26 mouse cellular contexts compared by ENCODE assay signal in the genomic region with DNA sequence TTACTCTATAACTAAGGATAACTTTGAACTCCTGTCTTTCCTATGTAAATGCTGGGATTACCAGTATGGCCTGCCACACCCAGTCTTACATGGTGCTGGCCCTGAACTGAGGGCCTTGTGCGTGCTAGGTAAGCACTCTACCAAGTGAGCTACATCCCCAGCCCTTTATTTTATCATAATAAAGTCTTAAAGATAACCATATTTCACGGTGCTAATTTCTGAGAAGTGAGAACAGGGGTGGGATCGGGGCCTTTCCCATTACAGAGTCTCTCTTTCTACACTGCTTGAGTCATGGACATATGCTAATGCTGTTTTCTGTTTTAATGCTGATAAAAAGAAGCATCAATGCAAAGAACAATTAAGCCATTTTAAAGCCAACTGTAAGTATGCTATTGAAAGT. TPM values are rescaled to one million over a fixed set of nuclear protein-coding genes. Genes with fewer than 3 reads are reported as not detected.
DNase-seq lines count a peak whose midpoint lies in the region; ATAC-seq and TF ChIP-seq lines count a peak whose summit lies in the region.
"Had no signal": no experiment of that assay in that cellular context is flagged by ENCODE, and none has a peak within 500 bp of the region (broad histone marks: within the 10 kb centered on the region; RNA-seq: fewer than 3 reads in every experiment).

No protein-coding gene starts in this region.

- 0 out of 2 replicates have a peak overlapping the region, but pooled peaks have one; percentile 39 for H3K9ac ChIP-seq in CH12.LX (ENCODE audit: insufficient read depth, low read depth)
- no peak overlapping the region for H3K9ac ChIP-seq in liver, embryonic 16.5 days (ENCODE audit: low read depth, low read length)
- H3K9ac ChIP-seq: embryonic facial prominence, embryonic 15.5 days; limb, embryonic 12.5 days; lung, embryonic 14.5 days; neural tube, embryonic 15.5 days; stomach, embryonic 15.5 days had no signal

- H3K27ac ChIP-seq in CH12.LX (ENCODE audit: insufficient read depth, low read depth) = no peak overlapping the region
- H3K27ac ChIP-seq in liver, embryonic 16.5 days (ENCODE audit: low read length) = peak overlapping the region; percentile 78; the same call in 1 of the 2 replicates
- H3K27ac ChIP-seq: embryonic facial prominence, embryonic 15.5 days; forebrain, embryonic 10.5 days; hindbrain, postnatal 0 days; layer of hippocampus, adult 2 months; limb, embryonic 12.5 days; neural tube, embryonic 15.5 days; stomach, embryonic 15.5 days had no signal

- WGBS in liver, embryonic 16.5 days (ENCODE audit: insufficient replicate concordance) = 23% methylated on average over 3 of the region's 3 CpGs

- H3K4me2 ChIP-seq in CH12.LX (ENCODE audit: insufficient read depth, low read depth, poor library complexity, severe bottlenecking) = no peak overlapping the region; the same call in 1 of the 2 replicates
- peak overlapping the region; percentile 10; the same call in 1 of the 2 replicates for H3K4me2 ChIP-seq in liver, embryonic 16.5 days (ENCODE audit: low read depth, low read length)
- H3K4me2 ChIP-seq: embryonic facial prominence, embryonic 15.5 days; limb, embryonic 12.5 days; lung, embryonic 14.5 days; midbrain, embryonic 11.5 days; neural tube, embryonic 15.5 days; stomach, embryonic 15.5 days had no signal

- H3K27me3 ChIP-seq in CH12.LX (replicated peaks) (no peaks in the 10 kb centered on the region), G1E (ENCODE audit: insufficient read depth, low read length) (no peaks in the 10 kb centered on the region)
- H3K27me3 ChIP-seq in liver, embryonic 16.5 days (ENCODE audit: control insufficient read depth, insufficient read depth, low read depth, low read length) = no peaks in the 10 kb centered on the region
- H3K27me3 ChIP-seq: embryonic facial prominence, embryonic 15.5 days; limb, embryonic 12.5 days; neural tube, embryonic 15.5 days; stomach, embryonic 15.5 days had no signal

- peaks cover 9 to 50% of the 10 kb centered on the region in 2 experiments; a peak in 3 of 4 replicates for H3K4me1 ChIP-seq in CH12.LX (ENCODE audit: control insufficient read depth in 1 of 2, insufficient read depth in 2 of 2)
- H3K4me1 ChIP-seq in G1E (ENCODE audit: insufficient read depth, low read depth, low read length) = peaks cover 81% of the 10 kb centered on the region
- H3K4me1 ChIP-seq in liver, embryonic 16.5 days (ENCODE audit: control insufficient read depth, low read depth, low read length) = peaks cover 57% of the 10 kb centered on the region

- H3K4me3 ChIP-seq in CH12.LX (replicated peaks in 1 of 3; ENCODE audit: low read depth in 2 of 3, low read length in 2 of 3, poor library complexity in 1 of 3) = no peak overlapping the region
- no peak overlapping the region for H3K4me3 ChIP-seq in G1E (ENCODE audit: low read depth, low read length)
- H3K4me3 ChIP-seq in liver, embryonic 16.5 days (ENCODE audit: low read depth, low read length) = no peak overlapping the region
- H3K4me3 ChIP-seq: embryonic facial prominence, embryonic 15.5 days; forebrain, embryonic 10.5 days; layer of hippocampus, adult 2 months; limb, embryonic 12.5 days; neural tube, embryonic 15.5 days; stomach, embryonic 15.5 days had no signal

- DNase-seq in CH12.LX (ENCODE audit: extremely low read depth) (no peak), G1E (ENCODE audit: low spot score) (no peak), liver (peak; percentile 49)
- DNase-seq in adrenal gland, postnatal 4 days (ENCODE audit: low spot score in 2 of 2) = no peak
- DNase-seq: adrenal gland, adult 2 months; cerebellum, adult 8-10 months; kidney, adult 9 months; kidney, postnatal 25 days; lung, embryonic 14.5 days; lung, postnatal 36 days; thymus, adult 18-20 months; thymus, postnatal 36 days had no signal

- TF ChIP-seq CTCF in CH12.LX (conservative IDR thresholded peaks at IDR 0.05 in 1 of 2, IDR thresholded peaks at IDR 0.05 in 1 of 2; ENCODE audit: low read depth in 2 of 2, low read length in 2 of 2) = no peak
- TF ChIP-seq CTCF in G1E (IDR thresholded peaks at IDR 0.05; ENCODE audit: low read depth, low read length) = no peak

- in situ Hi-C loops in CH12.LX (cut with MboI; ENCODE audit: low pct_ligation_motif_present, low pct_unique_long_range_greater_than_20kb, low sequenced_read_pairs) = loop anchor here (10.0 kb wide), 1 partner anchor 64 kb away; no protein-coding TSS in a partner anchor

- peaks cover 41% of the 10 kb centered on the region for H3K79me2 ChIP-seq in CH12.LX (replicated peaks; ENCODE audit: control insufficient read depth, extremely low read depth, insufficient read depth, poor library complexity, severe bottlenecking)

- dilution Hi-C loops in CH12.LX (cut with MboI; ENCODE audit: extremely low pct_ligation_motif_present, extremely low pct_unique_long_range_greater_than_20kb, low sequenced_read_pairs) = no loop called here

- H3K36me3 ChIP-seq in CH12.LX (replicated peaks in 1 of 2; ENCODE audit: control insufficient read depth in 1 of 2, insufficient read depth in 1 of 2, low read length in 1 of 2) (peaks cover under 1 to 12% of the 10 kb centered on the region in 2 experiments), G1E (replicated peaks) (peaks cover 22% of the 10 kb centered on the region)
- H3K36me3 ChIP-seq in liver, embryonic 16.5 days (ENCODE audit: control insufficient read depth, insufficient read depth) = peaks cover under 1% of the 10 kb centered on the region; the same call in 1 of the 2 replicates

- 0 out of 2 replicates have a peak, but pooled peaks have one; percentile 18 for ATAC-seq in G1E (ENCODE audit: extremely low read depth, insufficient number of reproducible peaks, low FRiP score, poor library complexity, severe bottlenecking)
- peak; percentile 7; the same call in 1 of the 2 replicates for ATAC-seq in liver, embryonic 16.5 days (ENCODE audit: low read depth)
- ATAC-seq in monocyte, adult 5-6 weeks (replicated peaks; ENCODE audit: insufficient number of reproducible peaks, low FRiP score, low TSS enrichment, poor library complexity, severe bottlenecking) = no peak
- ATAC-seq in activated CD4-positive, CD25-positive, alpha-beta regulatory T cell, adult 4 months = no peak
- ATAC-seq: forebrain, embryonic 16.5 days; hindbrain, postnatal 0 days; intestine, embryonic 16.5 days had no signal

- TF ChIP-seq RAD21 in CH12.LX (IDR thresholded peaks at IDR 0.05; ENCODE audit: low read depth, low read length) = no peak

- no peaks in the 10 kb centered on the region for H3K9me3 ChIP-seq in CH12.LX (replicated peaks; ENCODE audit: low read length)
- no peaks in the 10 kb centered on the region for H3K9me3 ChIP-seq in G1E (replicated peaks)
- no peaks in the 10 kb centered on the region for H3K9me3 ChIP-seq in liver, embryonic 16.5 days (replicated peaks; ENCODE audit: control insufficient read depth, low read length)
- H3K9me3 ChIP-seq: embryonic facial prominence, embryonic 15.5 days; forebrain, embryonic 10.5 days; limb, embryonic 12.5 days; neural tube, embryonic 15.5 days; stomach, embryonic 15.5 days had no signal

- no peak for TF ChIP-seq EP300 in CH12.LX (IDR thresholded peaks at IDR 0.05; ENCODE audit: low read length)

- TF ChIP-seq POLR2A in CH12.LX (IDR thresholded peaks at IDR 0.05; ENCODE audit: low read depth, low read length) = no peak

TF ChIP-seq in CH12.LX, 34 proteins besides CTCF, POLR2A, EP300 and RAD21:
- no peak for TF ChIP-seq ETS1 (conservative IDR thresholded peaks at IDR 0.05; ENCODE audit: low read depth, low read length)
- peak; percentile 33; the same call in 1 of the 2 replicates for TF ChIP-seq IRF4 (IDR thresholded peaks at IDR 0.05; ENCODE audit: low read depth, low read length)

RNA-seq across cellular contexts. Expression of gene Pacs1, which starts 4.0 kb away (rescaled TPM):
- 10.7 and 14.4 TPM in 2 replicates for total RNA-seq in CH12.LX (2012; rRNA removed)
- 2.0 and 2.4 TPM in 2 replicates for total RNA-seq in CH12.LX (2014; rRNA removed)
- 8.9 and 10.1 TPM in 2 replicates for polyA plus RNA-seq in CH12.LX (2012; ENCODE audit: insufficient read length, low read depth)
- total RNA-seq in G1E (2014; fragmentation: Nextera tagmentation) = 49.8 and 53.3 TPM in 2 replicates
- 9.8 TPM in 2 replicates for total RNA-seq in G1E (2017)
- 39.0 and 50.6 TPM in 2 replicates for polyA plus RNA-seq in G1E (2012)
- 6.8 and 8.1 TPM in 2 replicates for polyA plus RNA-seq in liver, embryonic 16.5 days (2015; fragmentation: Nextera tagmentation; extraction: Ambion mirVana)
- total RNA-seq in monocyte, adult 5-6 weeks (2017) = 11.1 to 32.0 TPM (median 19.2 TPM) in 3 replicates
- total RNA-seq in adrenal gland, postnatal 4 days (2021) = 10 to 100 TPM; 35.0 to 39.4 TPM
- polyA plus RNA-seq in activated CD4-positive, CD25-positive, alpha-beta regulatory T cell, adult 4 months (2017; shearing (Covaris generic)) = 10 to 100 TPM; 15.7 to 16.3 TPM

RNA-seq across cellular contexts. Expression of gene Sf3b2, which starts 26.4 kb away (rescaled TPM):
- total RNA-seq in CH12.LX (2012; rRNA removed) (191 and 195 TPM in 2 replicates), CH12.LX (2014; rRNA removed) (155 and 161 TPM in 2 replicates), G1E (2014; fragmentation: Nextera tagmentation) (161 and 175 TPM in 2 replicates), G1E (2017) (233 and 253 TPM in 2 replicates)
- polyA plus RNA-seq in CH12.LX (2012; ENCODE audit: insufficient read length, low read depth) (238 and 279 TPM in 2 replicates), G1E (2012) (273 and 421 TPM in 2 replicates)
- 103 TPM in 2 replicates for polyA plus RNA-seq in liver, embryonic 16.5 days (2015; fragmentation: Nextera tagmentation; extraction: Ambion mirVana)
- total RNA-seq in monocyte, adult 5-6 weeks (2017) = 229 to 250 TPM (median 247 TPM) in 3 replicates
- total RNA-seq in adrenal gland, postnatal 4 days (2021) = 100 to 1,000 TPM; 210 to 224 TPM
- polyA plus RNA-seq in activated CD4-positive, CD25-positive, alpha-beta regulatory T cell, adult 4 months (2017; shearing (Covaris generic)) = 100 to 1,000 TPM; 299 to 359 TPM

RNA-seq across cellular contexts. Expression of gene Gal3st3, which starts 29.3 kb away (rescaled TPM):
- total RNA-seq in CH12.LX (2012; rRNA removed) (not detected in 2 replicates), CH12.LX (2014; rRNA removed) (not detected in 2 replicates), G1E (2014; fragmentation: Nextera tagmentation) (not detected in 2 replicates), G1E (2017) (0.16 TPM in 1 of 2 replicates, not detected in the other)
- polyA plus RNA-seq in CH12.LX (2012; ENCODE audit: insufficient read length, low read depth) (not detected in 2 replicates), G1E (2012) (not detected in 2 replicates)
- polyA plus RNA-seq in liver, embryonic 16.5 days (2015; fragmentation: Nextera tagmentation; extraction: Ambion mirVana) = 0.08 TPM in 1 of 2 replicates, not detected in the other
- not detected in 3 replicates for total RNA-seq in monocyte, adult 5-6 weeks (2017)
- under 1 TPM; 0.45 to 0.67 TPM for total RNA-seq in adrenal gland, postnatal 4 days (2021)
- polyA plus RNA-seq in activated CD4-positive, CD25-positive, alpha-beta regulatory T cell, adult 4 months (2017; shearing (Covaris generic)) = under 1 TPM in 1 of 2 experiments, not detected in 1; 0.13 TPM
- polyA plus RNA-seq: C2C12 had no signal

Comparison
In these comparisons a context has a peak if more than half of its experiments do, and no peak if none do; other contexts are left out.
1. ATAC-seq: peak in G1E (single experiment) and liver, embryonic 16.5 days (single experiment); none in monocyte, adult 5-6 weeks (single experiment) and activated CD4-positive, CD25-positive, alpha-beta regulatory T cell, adult 4 months (single experiment).